Mouse (Mus musculus) heart, adult 18-20 months (tissue): ENCODE results near the gene Ttc30a2. TPM values are rescaled to one million over a fixed set of nuclear protein-coding genes. Genes with fewer than 3 reads are reported as not detected.

ENCODE experiments used
- DNase-seq, 2 experiments: peaks; one replicate each; pipeline ENCODE4 v3.0.0; 2021 to 2022; ENCODE audit warnings: mixed read lengths in 1 of 2
- long read RNA-seq, 2 experiments: library from polyadenylated mRNA; stranded (forward); transcript quantifications; one replicate each; pipeline ENCODE4 v2.0.0; 2021
- total RNA-seq, 2 experiments: library from RNA; stranded (reverse); gene quantifications; 2 replicates each; pipeline ENCODE4 v1.2.3; 2021

Ttc30a2 gene
- 1 to 10 TPM; 2.0 to 2.1 TPM for total RNA-seq
- long read RNA-seq, experiment 1, partial matches to known transcripts: 0 of 2 reads
- long read RNA-seq, experiment 1, other reads (novel, unspliced or antisense): 0 of 2 reads
- long read RNA-seq, experiment 2, partial matches to known transcripts: 0 of 2 reads
- long read RNA-seq, experiment 2, other reads (novel, unspliced or antisense): 0 of 2 reads

- peak; percentile 54 to 75 for DNase-seq
Measured at GRCm38 (mm10) chr2:75977752-75978368, at the start of gene Ttc30a2. Gene Ttc30a2, minus strand, starts transcription at chr2:75978170.

GRCm38 (mm10) chr2:76016890-76017289 is 38.9 kb upstream of the Ttc30a2 start:
- DNase-seq: no peak

GRCm38 (mm10) chr2:76016136-76016535 is 38.2 kb upstream of the Ttc30a2 start:
- no peak for DNase-seq

GRCm38 (mm10) chr2:76015460-76015859 is 37.5 kb upstream of the Ttc30a2 start:
- DNase-seq: no peak

- no peak for DNase-seq
Measured at GRCm38 (mm10) chr2:76014659-76015058, 36.7 kb upstream of the Ttc30a2 start.

- DNase-seq: no peak
Measured at GRCm38 (mm10) chr2:76006194-76006593, 28.2 kb upstream of the Ttc30a2 start.

- DNase-seq: no peak
Measured at GRCm38 (mm10) chr2:76002899-76003298, 24.9 kb upstream of the Ttc30a2 start.

GRCm38 (mm10) chr2:76001392-76001791 is 23.4 kb upstream of the Ttc30a2 start:
- peak; percentile 50 to 80 for DNase-seq

GRCm38 (mm10) chr2:75999636-76000035 is 21.7 kb upstream of the Ttc30a2 start:
- DNase-seq: peak; percentile 43 to 57

- DNase-seq: no peak
Measured at GRCm38 (mm10) chr2:75998692-75999091, 20.7 kb upstream of the Ttc30a2 start.

- DNase-seq: no peak
Measured at GRCm38 (mm10) chr2:75997726-75998125, 19.8 kb upstream of the Ttc30a2 start.

GRCm38 (mm10) chr2:75994841-75995240 is 16.9 kb upstream of the Ttc30a2 start:
- no peak for DNase-seq

GRCm38 (mm10) chr2:75991581-75992205 is 13.7 kb upstream of the Ttc30a2 start:
- DNase-seq: no peak

- DNase-seq: peak; percentile 53 to 83
Measured at GRCm38 (mm10) chr2:75990885-75991539, 13.0 kb upstream of the Ttc30a2 start.

- no peak for DNase-seq
Measured at GRCm38 (mm10) chr2:75989694-75990093, 11.7 kb upstream of the Ttc30a2 start.

- no peak for DNase-seq
Measured at GRCm38 (mm10) chr2:75988779-75989363, 10.9 kb upstream of the Ttc30a2 start.

- DNase-seq: no peak
Measured at GRCm38 (mm10) chr2:75988378-75988777, 10.4 kb upstream of the Ttc30a2 start.

GRCm38 (mm10) chr2:75987739-75988138 is 9.8 kb upstream of the Ttc30a2 start:
- DNase-seq: no peak

GRCm38 (mm10) chr2:75985124-75985523 is 7.2 kb upstream of the Ttc30a2 start:
- DNase-seq: peak; percentile 50 to 53

GRCm38 (mm10) chr2:75983847-75984246 is 5.9 kb upstream of the Ttc30a2 start:
- DNase-seq: no peak

GRCm38 (mm10) chr2:75983091-75983490 is 5.1 kb upstream of the Ttc30a2 start:
- DNase-seq: no peak

- DNase-seq: no peak
Measured at GRCm38 (mm10) chr2:75982626-75983025, 4.7 kb upstream of the Ttc30a2 start.
